19 mouse cellular contexts compared by ENCODE assay signal in genomic region chr9:104890517-104890916, GRCm38 (mm10).
"Had no signal": no experiment of that assay in that cellular context is flagged by ENCODE, and none has a peak within 500 bp of the region (broad histone marks: within the 10 kb centered on the region; RNA-seq: fewer than 3 reads in every experiment).

No protein-coding gene starts in this region.

- H3K9me3 ChIP-seq: midbrain, embryonic 10.5 days; midbrain, embryonic 12.5 days; neural tube, embryonic 13.5 days; neural tube, embryonic 15.5 days had no signal

- DNase-seq: lung, adult 18-20 months; lung, embryonic 14.5 days; lung, postnatal 10 days; lung, postnatal 4 days; midbrain, embryonic 14.5 days; retina, postnatal 1 day; right cerebral cortex, adult 18-20 months; right cerebral cortex, postnatal 25 days; right cerebral cortex, postnatal 4 days; spleen, adult 18-20 months; thymus, adult 2 months; thymus, postnatal 25 days; thymus, postnatal 4 days had no signal

- H3K36me3 ChIP-seq: midbrain, embryonic 10.5 days; midbrain, embryonic 12.5 days; neural tube, embryonic 13.5 days; neural tube, embryonic 15.5 days had no signal

- H3K4me3 ChIP-seq: midbrain, embryonic 10.5 days; midbrain, embryonic 12.5 days; myocyte; neural tube, embryonic 13.5 days; neural tube, embryonic 15.5 days had no signal

- H3K27ac ChIP-seq: midbrain, embryonic 10.5 days; midbrain, embryonic 12.5 days; neural tube, embryonic 13.5 days; neural tube, embryonic 15.5 days had no signal

- H3K4me2 ChIP-seq: lung, embryonic 14.5 days; midbrain, embryonic 12.5 days; neural tube, embryonic 13.5 days; neural tube, embryonic 15.5 days had no signal

- H3K27me3 ChIP-seq: midbrain, embryonic 12.5 days; neural tube, embryonic 13.5 days; neural tube, embryonic 15.5 days had no signal

- ATAC-seq: midbrain, embryonic 16.5 days had no signal

- H3K4me1 ChIP-seq: midbrain, embryonic 10.5 days; midbrain, embryonic 12.5 days; neural tube, embryonic 13.5 days; neural tube, embryonic 15.5 days had no signal

- H3K9ac ChIP-seq: lung, embryonic 14.5 days; midbrain, embryonic 12.5 days; neural tube, embryonic 13.5 days; neural tube, embryonic 15.5 days had no signal
